Mouse (Mus musculus): ENCODE results near the gene Tmem259. TPM values are rescaled to one million over a fixed set of nuclear protein-coding genes. Genes with fewer than 3 reads are reported as not detected.

Gene Tmem259
- polyA plus RNA-seq, 1 experiment, result 102 TPM

DNA sequence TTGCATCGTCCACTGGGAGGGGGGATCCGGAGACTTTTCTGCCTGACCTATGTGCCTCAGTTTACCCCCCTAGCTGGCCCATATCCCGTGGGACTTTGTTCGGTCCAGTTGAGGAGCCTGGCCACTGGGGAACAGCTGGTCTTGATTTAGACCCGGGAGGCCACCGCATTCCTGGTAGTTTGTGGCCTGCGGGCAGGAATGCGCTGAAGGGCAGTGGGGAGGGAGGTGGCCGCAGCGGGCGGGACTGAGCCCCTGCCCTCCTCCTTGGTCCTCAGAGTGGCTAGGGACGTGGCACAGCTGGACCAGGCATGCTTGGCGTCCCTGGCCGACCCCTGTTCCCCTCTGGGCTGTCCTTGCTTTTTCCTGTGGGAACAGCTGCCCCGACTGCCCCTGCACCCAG, 5.7 kb upstream of the Tmem259 start:
- H3K36me3 ChIP-seq (ENCODE audit: control insufficient read depth, insufficient read depth), result peaks cover 43% of the 10 kb centered on the region
- H3K79me2 ChIP-seq (ENCODE audit: control insufficient read depth, insufficient read depth), result peaks cover 56% of the 10 kb centered on the region
- peaks cover 34% of the 10 kb centered on the region for H3K79me3 ChIP-seq (ENCODE audit: low read depth)
- TF ChIP-seq MAX (IDR thresholded peaks at IDR 0.05) (peak; percentile 77), MYOG (IDR thresholded peaks at IDR 0.05; ENCODE audit: control insufficient read depth, extremely low read depth, insufficient read length) (no peak), MYOD1 (IDR thresholded peaks at IDR 0.05; ENCODE audit: control insufficient read depth, insufficient read length, low read depth) (peak; percentile 43), USF1 (IDR thresholded peaks at IDR 0.05; ENCODE audit: low read depth) (no peak), CEBPB (IDR thresholded peaks at IDR 0.05; ENCODE audit: low read depth) (no peak), FOSL1 (IDR thresholded peaks at IDR 0.05; ENCODE audit: insufficient read depth, low read length, poor library complexity, severe bottlenecking) (no peak), CTCF (IDR thresholded peaks at IDR 0.05; ENCODE audit: control insufficient read depth, insufficient read depth, insufficient read length) (no peak)
- no peaks in the 10 kb centered on the region for H3K27me3 ChIP-seq (ENCODE audit: control insufficient read depth, insufficient read depth, insufficient read length)
- peak overlapping the region; percentile 76 for H3ac ChIP-seq (ENCODE audit: control insufficient read depth, insufficient read length, low read depth)
- H3K4me3 ChIP-seq (ENCODE audit: insufficient read depth, poor library complexity, severe bottlenecking), result peak overlapping the region; percentile 94

DNA sequence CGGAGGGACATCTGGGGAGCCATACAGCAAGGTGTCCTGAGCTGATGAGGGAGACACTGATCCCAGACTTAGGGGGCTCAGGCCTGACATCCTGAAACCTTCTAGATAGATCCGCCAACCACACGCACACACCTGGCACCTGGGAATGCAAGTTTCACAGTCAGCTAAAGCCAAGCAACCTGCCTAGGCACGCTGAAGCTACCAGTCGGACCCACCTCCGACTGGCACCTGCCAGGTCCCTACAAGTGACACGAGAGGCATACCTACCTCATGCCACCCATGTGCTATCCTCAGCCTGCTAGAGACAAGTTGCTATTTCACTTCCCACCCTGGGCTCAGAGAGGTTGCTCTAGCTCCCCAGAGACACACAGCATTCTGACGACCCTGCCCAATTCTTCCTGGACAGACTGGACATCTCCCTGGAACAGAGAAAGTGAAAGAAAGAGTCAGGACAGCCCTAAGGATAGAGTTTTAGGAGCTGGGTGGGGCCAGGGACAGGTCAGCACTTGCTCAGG, 5.2 kb upstream of the Tmem259 start:
- Histone ChIP-seq H3ac (ENCODE audit: control insufficient read depth, insufficient read length, low read depth) (peak overlapping the region; percentile 76), H3K27me3 (ENCODE audit: control insufficient read depth, insufficient read depth, insufficient read length) (no peaks in the 10 kb centered on the region), H3K79me2 (ENCODE audit: control insufficient read depth, insufficient read depth) (peaks cover 56% of the 10 kb centered on the region), H3K79me3 (ENCODE audit: low read depth) (peaks cover 34% of the 10 kb centered on the region), H3K36me3 (ENCODE audit: control insufficient read depth, insufficient read depth) (peaks cover 38% of the 10 kb centered on the region), H3K4me3 (ENCODE audit: insufficient read depth, poor library complexity, severe bottlenecking) (peak overlapping the region; percentile 94)
- no peak for TF ChIP-seq MAX (IDR thresholded peaks at IDR 0.05)
- no peak for TF ChIP-seq MYOG (IDR thresholded peaks at IDR 0.05; ENCODE audit: control insufficient read depth, extremely low read depth, insufficient read length)
- TF ChIP-seq USF1 (IDR thresholded peaks at IDR 0.05; ENCODE audit: low read depth), result no peak
- no peak for TF ChIP-seq MYOD1 (IDR thresholded peaks at IDR 0.05; ENCODE audit: control insufficient read depth, insufficient read length, low read depth)
- no peak for TF ChIP-seq CEBPB (IDR thresholded peaks at IDR 0.05; ENCODE audit: low read depth)
- no peak for TF ChIP-seq FOSL1 (IDR thresholded peaks at IDR 0.05; ENCODE audit: insufficient read depth, low read length, poor library complexity, severe bottlenecking)
- TF ChIP-seq CTCF (IDR thresholded peaks at IDR 0.05; ENCODE audit: control insufficient read depth, insufficient read depth, insufficient read length), result no peak

DNA sequence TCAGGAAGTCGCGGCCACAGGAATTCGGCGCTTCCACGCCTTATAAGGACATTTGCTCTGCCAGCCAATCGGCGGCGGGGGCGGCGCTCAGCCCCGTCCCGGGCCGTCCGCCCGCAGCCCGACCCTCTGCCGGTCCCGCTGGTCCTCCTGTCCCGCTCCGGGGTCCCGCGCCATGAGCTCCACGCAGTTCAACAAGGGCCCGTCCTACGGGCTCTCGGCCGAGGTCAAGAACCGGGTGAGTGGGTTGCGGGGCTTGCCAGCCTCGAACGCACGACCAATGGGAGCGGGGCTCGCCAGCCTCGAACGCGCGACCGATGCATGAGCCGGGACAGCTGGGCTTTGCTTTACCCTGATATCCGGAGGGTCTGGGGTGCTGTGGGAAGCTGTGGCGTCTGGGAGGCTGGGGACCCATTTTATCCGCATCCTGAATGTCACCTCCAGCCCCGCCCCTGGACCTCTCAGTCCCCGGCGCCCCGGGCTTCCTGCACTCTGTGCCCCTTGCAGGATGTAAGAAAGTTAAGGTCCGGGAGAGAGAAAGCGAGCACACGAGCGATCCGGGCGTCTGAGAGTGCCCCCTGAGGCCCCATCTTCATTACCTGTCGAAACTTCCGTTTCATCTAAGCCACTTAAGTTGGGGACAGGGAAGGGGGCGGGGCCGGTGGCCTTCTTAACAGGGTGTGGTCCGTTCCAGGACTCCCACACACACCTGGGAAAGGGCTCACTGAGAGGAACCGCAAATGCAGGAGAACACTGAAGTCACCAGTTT, 4.6 kb upstream of the Tmem259 start, which contains the start of gene Cnn2:
Gene Cnn2 (plus strand): TSS at position 79 of the 766 bp plus-strand sequence.
- Histone ChIP-seq H3K79me3 (ENCODE audit: low read depth) (peaks cover 36% of the 10 kb centered on the region), H3ac (ENCODE audit: control insufficient read depth, insufficient read length, low read depth) (peak within 1 kb of the TSS; percentile 76), H3K36me3 (ENCODE audit: control insufficient read depth, insufficient read depth) (peaks cover 31% of the 10 kb centered on the region), H3K4me3 (ENCODE audit: insufficient read depth, poor library complexity, severe bottlenecking) (peak within 1 kb of the TSS; percentile 94), H3K79me2 (ENCODE audit: control insufficient read depth, insufficient read depth) (peaks cover 59% of the 10 kb centered on the region), H3K27me3 (ENCODE audit: control insufficient read depth, insufficient read depth, insufficient read length) (no peaks in the 10 kb centered on the region)
- TF ChIP-seq FOSL1 (IDR thresholded peaks at IDR 0.05; ENCODE audit: insufficient read depth, low read length, poor library complexity, severe bottlenecking), result no peak
- no peak for TF ChIP-seq USF1 (IDR thresholded peaks at IDR 0.05; ENCODE audit: low read depth)
- TF ChIP-seq MYOG (IDR thresholded peaks at IDR 0.05; ENCODE audit: control insufficient read depth, extremely low read depth, insufficient read length), result no peak
- no peak for TF ChIP-seq CEBPB (IDR thresholded peaks at IDR 0.05; ENCODE audit: low read depth)
- no peak for TF ChIP-seq CTCF (IDR thresholded peaks at IDR 0.05; ENCODE audit: control insufficient read depth, insufficient read depth, insufficient read length)
- no peak for TF ChIP-seq MYOD1 (IDR thresholded peaks at IDR 0.05; ENCODE audit: control insufficient read depth, insufficient read length, low read depth)
- TF ChIP-seq MAX (IDR thresholded peaks at IDR 0.05), result no peak

DNA sequence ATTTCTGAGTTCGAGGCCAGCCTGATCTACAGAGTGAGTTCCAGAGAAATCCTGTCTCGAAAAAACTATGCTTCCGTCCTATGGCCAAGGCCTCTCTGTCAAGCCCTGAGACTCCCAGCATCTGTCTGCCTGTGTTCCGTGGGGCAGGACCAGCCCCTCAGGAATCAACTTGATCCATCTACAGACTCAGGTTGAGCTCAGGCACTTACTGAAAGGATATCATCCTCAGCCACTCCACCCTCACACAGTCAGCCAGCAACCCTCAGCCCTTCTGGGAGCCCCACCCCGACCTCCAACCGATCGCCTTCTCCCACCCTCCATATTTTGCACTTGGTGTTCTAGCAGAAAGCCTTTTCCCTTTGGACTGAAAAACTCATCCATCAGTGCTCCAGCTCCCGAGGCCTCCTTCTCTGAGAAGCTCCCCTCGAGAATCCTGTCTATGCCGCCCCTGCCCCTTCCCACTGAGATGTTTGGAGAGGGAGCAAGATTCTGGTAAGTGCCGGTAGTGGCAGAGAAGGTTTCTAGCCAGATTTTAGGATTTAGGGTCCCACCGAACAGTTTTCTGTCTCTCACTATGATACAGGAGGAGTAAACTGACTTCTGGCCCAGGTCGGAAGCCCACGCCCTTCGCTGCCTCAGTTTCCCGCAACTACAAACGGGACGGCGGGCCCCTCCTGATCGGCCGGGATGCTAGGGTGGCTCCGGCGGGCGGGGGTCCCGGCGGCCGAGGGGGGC, 3.8 kb upstream of the Tmem259 start:
- TF ChIP-seq CTCF (IDR thresholded peaks at IDR 0.05; ENCODE audit: control insufficient read depth, insufficient read depth, insufficient read length) (no peak), MYOG (IDR thresholded peaks at IDR 0.05; ENCODE audit: control insufficient read depth, extremely low read depth, insufficient read length) (no peak), MAX (IDR thresholded peaks at IDR 0.05) (no peak), MYOD1 (IDR thresholded peaks at IDR 0.05; ENCODE audit: control insufficient read depth, insufficient read length, low read depth) (no peak), USF1 (IDR thresholded peaks at IDR 0.05; ENCODE audit: low read depth) (no peak), CEBPB (IDR thresholded peaks at IDR 0.05; ENCODE audit: low read depth) (no peak), FOSL1 (IDR thresholded peaks at IDR 0.05; ENCODE audit: insufficient read depth, low read length, poor library complexity, severe bottlenecking) (no peak)
- Histone ChIP-seq H3K36me3 (ENCODE audit: control insufficient read depth, insufficient read depth) (peaks cover 24% of the 10 kb centered on the region), H3K79me2 (ENCODE audit: control insufficient read depth, insufficient read depth) (peaks cover 59% of the 10 kb centered on the region), H3K4me3 (ENCODE audit: insufficient read depth, poor library complexity, severe bottlenecking) (peak overlapping the region; percentile 94), H3K27me3 (ENCODE audit: control insufficient read depth, insufficient read depth, insufficient read length) (no peaks in the 10 kb centered on the region), H3K79me3 (ENCODE audit: low read depth) (peaks cover 42% of the 10 kb centered on the region), H3ac (ENCODE audit: control insufficient read depth, insufficient read length, low read depth) (peak overlapping the region; percentile 70)

DNA sequence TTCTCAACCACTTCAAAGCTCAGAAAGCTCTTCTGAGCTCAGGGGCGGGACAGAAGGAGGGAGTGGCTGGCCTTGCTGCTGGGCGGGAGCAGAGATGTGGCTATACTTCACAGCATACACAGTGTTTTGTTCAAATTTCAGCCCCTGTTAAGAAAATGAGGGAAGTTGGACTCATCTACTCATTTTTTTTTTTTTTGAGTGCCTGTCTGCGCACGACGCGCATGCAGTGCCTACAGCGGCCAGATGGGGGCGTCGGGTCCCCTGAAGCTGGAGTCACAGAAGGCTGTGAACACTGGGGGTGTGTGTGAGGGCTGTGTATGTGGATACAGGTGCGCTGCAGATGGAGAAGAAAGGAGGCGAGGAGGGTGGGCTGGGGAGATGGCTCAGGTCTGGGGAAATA, 2.8 kb upstream of the Tmem259 start:
- H3K36me3 ChIP-seq (ENCODE audit: control insufficient read depth, insufficient read depth), result peaks cover 14% of the 10 kb centered on the region
- H3K4me3 ChIP-seq (ENCODE audit: insufficient read depth, poor library complexity, severe bottlenecking), result no peak overlapping the region
- TF ChIP-seq MYOD1 (IDR thresholded peaks at IDR 0.05; ENCODE audit: control insufficient read depth, insufficient read length, low read depth) (no peak), CEBPB (IDR thresholded peaks at IDR 0.05; ENCODE audit: low read depth) (no peak), MYOG (IDR thresholded peaks at IDR 0.05; ENCODE audit: control insufficient read depth, extremely low read depth, insufficient read length) (no peak), USF1 (IDR thresholded peaks at IDR 0.05; ENCODE audit: low read depth) (no peak), MAX (IDR thresholded peaks at IDR 0.05) (peak; percentile 57), CTCF (IDR thresholded peaks at IDR 0.05; ENCODE audit: control insufficient read depth, insufficient read depth, insufficient read length) (peak; percentile 69), FOSL1 (IDR thresholded peaks at IDR 0.05; ENCODE audit: insufficient read depth, low read length, poor library complexity, severe bottlenecking) (no peak)
- H3K79me2 ChIP-seq (ENCODE audit: control insufficient read depth, insufficient read depth), result peaks cover 59% of the 10 kb centered on the region
- H3K79me3 ChIP-seq (ENCODE audit: low read depth), result peaks cover 49% of the 10 kb centered on the region
- H3ac ChIP-seq (ENCODE audit: control insufficient read depth, insufficient read length, low read depth), result peak overlapping the region; percentile 25
- H3K27me3 ChIP-seq (ENCODE audit: control insufficient read depth, insufficient read depth, insufficient read length), result no peaks in the 10 kb centered on the region

All from C2C12 (cell line).